Mouse (Mus musculus): ENCODE measurements around the gene 2200002D01Rik.
"Not testable (repeated sequence)": the region's sequence is repeated elsewhere in the genome, so short reads cannot be mapped to it uniquely, and the experiment has no call there.

The 2200002D01Rik gene

GRCm38 (mm10) chr7:29277510-29277909, 29.2 kb upstream of the 2200002D01Rik start:
- no peak for DNase-seq

- no peak for DNase-seq
Observed at GRCm38 (mm10) chr7:29276715-29277114, 28.4 kb upstream of the 2200002D01Rik start.

DNA sequence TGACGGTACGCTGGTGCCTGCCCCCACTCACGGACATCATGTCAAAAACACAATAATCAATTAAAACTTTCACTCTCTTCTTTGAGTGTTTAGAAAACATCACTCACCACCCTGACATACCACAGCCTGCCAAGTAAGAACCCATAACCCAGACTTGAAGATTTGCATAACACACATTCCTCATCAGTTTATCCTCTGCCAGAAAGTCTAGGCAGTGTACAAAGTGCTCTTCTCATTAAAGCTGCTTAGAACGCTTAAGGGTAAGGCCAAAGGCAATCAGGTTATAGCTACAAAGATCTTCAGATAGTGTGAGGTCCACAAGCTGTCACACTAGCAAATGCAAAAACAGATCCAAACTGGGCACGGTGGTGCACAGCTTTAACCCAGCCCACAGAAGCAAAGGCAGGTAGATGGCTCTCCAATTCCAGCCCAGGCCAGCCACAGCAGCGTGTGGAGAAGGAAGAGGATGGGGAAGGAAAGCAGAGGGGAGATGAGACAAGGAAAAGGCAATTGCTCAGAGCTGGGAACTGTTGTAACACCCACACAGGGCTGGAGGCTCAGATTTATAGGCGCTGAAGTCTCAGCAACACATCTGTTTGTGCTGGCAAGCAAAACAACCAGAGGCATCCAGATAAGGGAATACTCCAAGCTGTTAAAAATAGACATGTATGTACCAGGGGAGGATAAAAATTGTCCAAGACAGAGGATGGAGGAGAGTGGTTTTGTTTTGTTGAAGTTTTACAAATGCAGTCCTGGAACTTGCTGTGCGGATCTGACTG, 23.6 kb upstream of the 2200002D01Rik start:
- DNase-seq = no peak

- no peak for DNase-seq
Observed at GRCm38 (mm10) chr7:29270445-29270844, 22.2 kb upstream of the 2200002D01Rik start.

GRCm38 (mm10) chr7:29266931-29267330, 18.7 kb upstream of the 2200002D01Rik start:
- DNase-seq = no peak

- no peak for DNase-seq
Observed at GRCm38 (mm10) chr7:29265636-29266035, 17.4 kb upstream of the 2200002D01Rik start.

GRCm38 (mm10) chr7:29263831-29264230, 15.6 kb upstream of the 2200002D01Rik start:
- DNase-seq = no peak

DNA sequence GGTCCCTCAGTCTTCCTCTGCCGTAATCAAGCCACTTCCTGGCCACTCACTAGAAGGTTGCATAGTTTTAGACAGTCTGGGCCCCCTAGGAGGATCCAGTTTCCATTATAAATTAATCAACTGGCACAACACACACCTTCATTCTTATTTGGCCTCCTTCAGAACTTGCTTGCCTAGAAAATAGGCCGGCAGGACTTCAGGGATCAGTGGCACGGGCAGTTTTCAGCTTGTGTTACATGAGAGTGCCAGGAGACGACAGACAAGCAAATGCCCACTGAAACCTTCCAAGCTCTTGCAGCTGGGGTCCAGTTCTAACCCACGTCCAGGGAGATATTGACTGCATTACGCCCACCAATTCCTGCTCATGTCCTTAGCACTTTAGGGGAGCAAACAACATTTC, 13.9 kb upstream of the 2200002D01Rik start:
- DNase-seq = no peak

GRCm38 (mm10) chr7:29259781-29260730, 11.8 kb upstream of the 2200002D01Rik start:
- DNase-seq = no peak

- no peak for DNase-seq
Observed at GRCm38 (mm10) chr7:29257368-29257767, 9.1 kb upstream of the 2200002D01Rik start.

- DNase-seq = no peak
Observed at GRCm38 (mm10) chr7:29255875-29256274, 7.6 kb upstream of the 2200002D01Rik start.

GRCm38 (mm10) chr7:29253842-29254241, 5.6 kb upstream of the 2200002D01Rik start:
- DNase-seq = no peak

DNA sequence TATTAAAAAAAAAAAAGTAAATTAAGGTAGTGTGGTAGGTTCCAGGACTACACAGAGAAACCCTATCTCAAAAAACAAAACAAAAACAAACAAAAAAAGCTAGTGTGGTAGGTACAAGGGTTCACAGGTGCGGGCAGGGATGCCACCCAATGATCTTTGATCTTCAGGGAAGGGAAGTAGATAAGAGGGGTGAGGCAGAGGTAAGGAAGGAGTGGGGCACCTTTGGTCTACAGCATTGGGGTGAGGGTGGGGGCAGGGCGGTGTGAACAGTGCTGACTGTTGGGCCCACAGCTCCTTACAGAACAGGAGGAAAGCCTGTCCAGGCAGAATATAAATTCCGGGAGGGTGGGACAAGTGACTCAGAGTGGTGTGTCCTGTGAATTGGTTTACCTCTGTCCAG, 2.9 kb upstream of the 2200002D01Rik start:
- no peak for DNase-seq

- DNase-seq = no peak
Observed at GRCm38 (mm10) chr7:29247706-29248105, 560 bp downstream of the 2200002D01Rik start.

DNA sequence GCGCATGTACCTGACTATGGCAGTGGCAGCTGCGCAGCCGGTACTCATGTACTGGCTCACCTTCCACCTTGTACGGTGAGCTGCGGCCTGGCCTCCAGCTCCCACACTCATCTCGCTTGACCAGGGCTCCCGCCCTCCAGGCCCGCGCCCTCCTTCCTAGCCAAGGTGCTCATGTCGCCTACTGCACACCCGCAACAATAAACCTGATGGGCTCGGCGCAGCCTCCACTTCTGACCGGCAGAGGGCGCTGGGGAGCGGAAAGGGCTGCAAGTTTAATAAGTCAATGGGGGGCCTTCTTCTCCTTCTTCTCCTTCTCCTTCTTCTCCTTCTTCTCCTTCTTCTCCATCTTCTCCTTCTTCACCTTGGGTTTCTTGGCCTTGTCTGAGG, 959 bp downstream of the 2200002D01Rik start:
- DNase-seq = peak; percentile 68

GRCm38 (mm10) chr7:29246619-29247313, 1.5 kb downstream of the 2200002D01Rik start:
- no peak for DNase-seq

GRCm38 (mm10) chr7:29246015-29246414, 2.3 kb downstream of the 2200002D01Rik start:
- no peak for DNase-seq

- no peak for DNase-seq
Observed at GRCm38 (mm10) chr7:29244732-29245416, 3.4 kb downstream of the 2200002D01Rik start.

- peak; percentile 97 for DNase-seq
Observed at GRCm38 (mm10) chr7:29238019-29238967, 10.0 kb downstream of the 2200002D01Rik start, which contains the start of gene Yif1b. Gene Yif1b, plus strand, starts transcription at chr7:29238329.

GRCm38 (mm10) chr7:29237596-29237995, 10.7 kb downstream of the 2200002D01Rik start:
- not testable (repeated sequence) for DNase-seq

DNA sequence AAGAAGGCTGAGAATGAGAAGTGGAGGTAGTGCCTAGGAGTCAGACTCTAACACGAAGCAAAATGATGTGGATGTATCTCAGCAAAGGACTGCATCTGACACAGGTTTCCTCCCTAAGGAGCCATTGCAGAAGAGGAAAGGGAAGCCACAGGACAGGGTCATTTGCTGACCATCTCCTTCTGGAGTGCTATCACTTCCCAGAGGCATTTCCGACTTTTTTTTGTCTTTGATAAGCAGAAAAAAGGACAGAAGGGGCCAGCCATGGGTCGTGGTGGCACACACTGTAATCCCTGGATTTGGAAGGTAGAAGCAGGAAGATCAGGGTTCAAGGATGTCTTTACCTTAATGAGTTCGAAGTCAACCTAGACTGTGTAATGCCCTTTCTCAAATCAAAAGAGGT, 11.7 kb downstream of the 2200002D01Rik start:
- no peak for DNase-seq

Measured in cerebellum, adult 11 months (tissue).